Mouse (Mus musculus) erythroblast, embryonic 14.5 days (primary cell): Measurements from ENCODE around the gene 6430571L13Rik.

ENCODE experiments used
- GATA1 ChIP-seq: IDR thresholded peaks from 2 replicates; pipeline ENCODE4 v1.6.1; 2012; ENCODE audit warnings: low read length, inconsistent platforms, mixed read lengths
- TAL1 ChIP-seq: IDR thresholded peaks from 3 replicates; pipeline ENCODE4 v1.6.1; 2012; ENCODE audit warnings: low read length, inconsistent platforms, mixed read lengths

DNA sequence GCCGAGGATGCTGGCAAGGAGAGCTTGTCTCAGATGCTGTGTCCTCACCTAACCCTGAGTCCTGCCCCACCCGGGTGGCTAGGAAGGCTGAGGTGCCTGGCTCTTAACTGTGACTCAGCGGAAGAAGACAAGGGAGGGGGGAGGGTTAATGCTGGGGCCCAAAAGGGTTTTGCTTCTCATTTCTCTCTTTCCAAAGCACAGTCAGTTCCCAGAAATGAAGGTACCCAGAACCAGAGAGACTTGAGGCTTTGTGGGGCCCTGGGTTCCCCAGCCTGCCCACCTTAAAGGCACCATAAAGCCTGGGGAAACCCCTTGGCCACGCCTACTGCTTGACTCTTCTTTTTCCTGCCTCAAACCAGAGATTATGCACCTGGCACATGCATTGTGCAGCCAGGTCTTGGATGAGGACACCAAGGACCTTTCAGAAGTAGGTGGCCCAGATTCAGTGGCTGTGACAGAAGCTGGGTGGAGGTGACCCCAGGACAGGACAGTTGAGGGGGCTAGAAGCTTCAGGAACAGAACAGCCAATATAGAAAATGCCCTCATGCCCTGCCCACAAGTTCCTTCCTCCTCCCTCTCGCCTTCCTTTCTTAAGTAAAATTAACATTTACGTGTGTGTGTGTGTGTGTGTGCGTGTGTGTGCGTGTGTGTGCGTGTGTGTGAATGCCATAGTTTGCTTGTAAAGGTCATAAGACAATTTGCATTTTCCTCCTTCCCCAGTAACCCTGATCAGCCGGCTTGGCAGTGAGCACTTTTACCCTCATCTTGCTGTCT is 27.4 kb upstream of the 6430571L13Rik start:
- TF ChIP-seq TAL1, result no peak
- TF ChIP-seq GATA1, result no peak
